Mouse (Mus musculus): ENCODE measurements around the gene Ovol1. TPM values are rescaled to one million over a fixed set of nuclear protein-coding genes. Genes with fewer than 3 reads are reported as not detected.

Ovol1 gene
- polyA plus RNA-seq (2015; fragmentation: Nextera tagmentation; extraction: Ambion mirVana): 0.04 and 0.31 TPM in 2 replicates

GRCm38 (mm10) chr19:5560457-5561041, at the start of gene Ovol1:
Gene Ovol1 (minus strand): TSS chr19:5560646.
- WGBS (ENCODE audit: insufficient replicate concordance): 1% methylated on average over 57 of the region's 57 CpGs
- peak within 1 kb of the TSS; percentile 37 for H3K4me3 ChIP-seq (ENCODE audit: low read depth, low read length)
- no peak within 1 kb of the TSS for H3K9ac ChIP-seq (ENCODE audit: low read depth, low read length)
- no peaks in the 10 kb centered on the region for H3K9me3 ChIP-seq (replicated peaks; ENCODE audit: control insufficient read depth, low read length)
- peak within 1 kb of the TSS; percentile 55 for H3K4me2 ChIP-seq (ENCODE audit: low read depth, low read length)
- H3K4me1 ChIP-seq (ENCODE audit: control insufficient read depth, low read depth, low read length): peaks cover 10% of the 10 kb centered on the region
- no peaks in the 10 kb centered on the region for H3K36me3 ChIP-seq (ENCODE audit: control insufficient read depth, insufficient read depth)
- H3K27ac ChIP-seq (ENCODE audit: low read length): no peak within 1 kb of the TSS
- ATAC-seq (ENCODE audit: low read depth): no peak
- peaks cover 84% of the 10 kb centered on the region for H3K27me3 ChIP-seq (ENCODE audit: control insufficient read depth, insufficient read depth, low read depth, low read length)

GRCm38 (mm10) chr19:5609547-5610404, 49.3 kb upstream of the Ovol1 start, which contains the start of gene Kat5:
Gene Kat5 (minus strand): TSS chr19:5610237.
- peak within 1 kb of the TSS; percentile 81 for H3K27ac ChIP-seq (ENCODE audit: low read length)
- peak within 1 kb of the TSS; percentile 77 for H3K9ac ChIP-seq (ENCODE audit: low read depth, low read length)
- H3K36me3 ChIP-seq (ENCODE audit: control insufficient read depth, insufficient read depth): peaks cover 17% of the 10 kb centered on the region
- no peaks in the 10 kb centered on the region for H3K9me3 ChIP-seq (replicated peaks; ENCODE audit: control insufficient read depth, low read length)
- ATAC-seq (ENCODE audit: low read depth): peak; percentile 88
- no peaks in the 10 kb centered on the region for H3K27me3 ChIP-seq (ENCODE audit: control insufficient read depth, insufficient read depth, low read depth, low read length)
- WGBS (ENCODE audit: insufficient replicate concordance): under 1% methylated on average over 55 of the region's 55 CpGs
- peaks cover 34% of the 10 kb centered on the region for H3K4me1 ChIP-seq (ENCODE audit: control insufficient read depth, low read depth, low read length)
- H3K4me3 ChIP-seq (ENCODE audit: low read depth, low read length): peak within 1 kb of the TSS; percentile 67
- H3K4me2 ChIP-seq (ENCODE audit: low read depth, low read length): peak within 1 kb of the TSS; percentile 83

- Histone ChIP-seq H3K27me3 (ENCODE audit: control insufficient read depth, insufficient read depth, low read depth, low read length) (no peaks in the 10 kb centered on the region), H3K36me3 (ENCODE audit: control insufficient read depth, insufficient read depth) (peaks cover 23% of the 10 kb centered on the region), H3K9ac (ENCODE audit: low read depth, low read length) (peak overlapping the region; percentile 77), H3K4me2 (ENCODE audit: low read depth, low read length) (peak overlapping the region; percentile 83), H3K9me3 (replicated peaks; ENCODE audit: control insufficient read depth, low read length) (no peaks in the 10 kb centered on the region), H3K27ac (ENCODE audit: low read length) (peak overlapping the region; percentile 18), H3K4me1 (ENCODE audit: control insufficient read depth, low read depth, low read length) (peaks cover 34% of the 10 kb centered on the region), H3K4me3 (ENCODE audit: low read depth, low read length) (peak overlapping the region; percentile 67)
- no peak for ATAC-seq (ENCODE audit: low read depth)
- WGBS (ENCODE audit: insufficient replicate concordance): 57% methylated on average over 10 of the region's 10 CpGs
Observed at GRCm38 (mm10) chr19:5609171-5609546, 48.7 kb upstream of the Ovol1 start.

- Histone ChIP-seq H3K4me3 (ENCODE audit: low read depth, low read length) (peak overlapping the region; percentile 67; the same call in 1 of the 2 replicates), H3K4me1 (ENCODE audit: control insufficient read depth, low read depth, low read length) (peaks cover 36% of the 10 kb centered on the region), H3K36me3 (ENCODE audit: control insufficient read depth, insufficient read depth) (peaks cover 27% of the 10 kb centered on the region), H3K27ac (ENCODE audit: low read length) (no peak overlapping the region; the same call in 1 of the 2 replicates), H3K9ac (ENCODE audit: low read depth, low read length) (no peak overlapping the region), H3K9me3 (replicated peaks; ENCODE audit: control insufficient read depth, low read length) (no peaks in the 10 kb centered on the region), H3K27me3 (ENCODE audit: control insufficient read depth, insufficient read depth, low read depth, low read length) (no peaks in the 10 kb centered on the region), H3K4me2 (ENCODE audit: low read depth, low read length) (peak overlapping the region; percentile 83)
- WGBS (ENCODE audit: insufficient replicate concordance): 89% methylated on average over 13 of the region's 13 CpGs
- ATAC-seq (ENCODE audit: low read depth): no peak
Observed at GRCm38 (mm10) chr19:5608707-5609106, 48.3 kb upstream of the Ovol1 start.

- ATAC-seq (ENCODE audit: low read depth): no peak
- H3K27ac ChIP-seq (ENCODE audit: low read length): no peak overlapping the region
- no peak overlapping the region for H3K9ac ChIP-seq (ENCODE audit: low read depth, low read length)
- 88% methylated on average over 26 of the region's 26 CpGs for WGBS (ENCODE audit: insufficient replicate concordance)
- peaks cover 35% of the 10 kb centered on the region for H3K4me1 ChIP-seq (ENCODE audit: control insufficient read depth, low read depth, low read length)
- H3K36me3 ChIP-seq (ENCODE audit: control insufficient read depth, insufficient read depth): peaks cover 27% of the 10 kb centered on the region
- H3K4me2 ChIP-seq (ENCODE audit: low read depth, low read length): no peak overlapping the region
- no peak overlapping the region for H3K4me3 ChIP-seq (ENCODE audit: low read depth, low read length)
- no peaks in the 10 kb centered on the region for H3K9me3 ChIP-seq (replicated peaks; ENCODE audit: control insufficient read depth, low read length)
- H3K27me3 ChIP-seq (ENCODE audit: control insufficient read depth, insufficient read depth, low read depth, low read length): no peaks in the 10 kb centered on the region
Observed at GRCm38 (mm10) chr19:5607705-5608410, 47.4 kb upstream of the Ovol1 start.

- no peak overlapping the region for H3K9ac ChIP-seq (ENCODE audit: low read depth, low read length)
- H3K4me3 ChIP-seq (ENCODE audit: low read depth, low read length): no peak overlapping the region
- 84% methylated on average over 8 of the region's 8 CpGs for WGBS (ENCODE audit: insufficient replicate concordance)
- H3K27ac ChIP-seq (ENCODE audit: low read length): no peak overlapping the region
- H3K4me1 ChIP-seq (ENCODE audit: control insufficient read depth, low read depth, low read length): peaks cover 32% of the 10 kb centered on the region
- H3K36me3 ChIP-seq (ENCODE audit: control insufficient read depth, insufficient read depth): peaks cover 27% of the 10 kb centered on the region
- H3K4me2 ChIP-seq (ENCODE audit: low read depth, low read length): no peak overlapping the region
- H3K27me3 ChIP-seq (ENCODE audit: control insufficient read depth, insufficient read depth, low read depth, low read length): no peaks in the 10 kb centered on the region
- no peak for ATAC-seq (ENCODE audit: low read depth)
- no peaks in the 10 kb centered on the region for H3K9me3 ChIP-seq (replicated peaks; ENCODE audit: control insufficient read depth, low read length)
Observed at GRCm38 (mm10) chr19:5606196-5606595, 45.8 kb upstream of the Ovol1 start.

- Histone ChIP-seq H3K9ac (ENCODE audit: low read depth, low read length) (no peak overlapping the region), H3K4me1 (ENCODE audit: control insufficient read depth, low read depth, low read length) (peaks cover 24% of the 10 kb centered on the region), H3K9me3 (replicated peaks; ENCODE audit: control insufficient read depth, low read length) (no peaks in the 10 kb centered on the region), H3K36me3 (ENCODE audit: control insufficient read depth, insufficient read depth) (peaks cover 27% of the 10 kb centered on the region), H3K27me3 (ENCODE audit: control insufficient read depth, insufficient read depth, low read depth, low read length) (no peaks in the 10 kb centered on the region), H3K4me3 (ENCODE audit: low read depth, low read length) (no peak overlapping the region), H3K27ac (ENCODE audit: low read length) (no peak overlapping the region), H3K4me2 (ENCODE audit: low read depth, low read length) (no peak overlapping the region)
- WGBS (ENCODE audit: insufficient replicate concordance): 80% methylated on average over 7 of the region's 7 CpGs
- no peak for ATAC-seq (ENCODE audit: low read depth)
Observed at GRCm38 (mm10) chr19:5605126-5605525, 44.7 kb upstream of the Ovol1 start.

GRCm38 (mm10) chr19:5603664-5604063, 43.2 kb upstream of the Ovol1 start:
- no peak overlapping the region for H3K4me2 ChIP-seq (ENCODE audit: low read depth, low read length)
- no peak overlapping the region for H3K4me3 ChIP-seq (ENCODE audit: low read depth, low read length)
- peaks cover 27% of the 10 kb centered on the region for H3K36me3 ChIP-seq (ENCODE audit: control insufficient read depth, insufficient read depth)
- H3K27me3 ChIP-seq (ENCODE audit: control insufficient read depth, insufficient read depth, low read depth, low read length): no peaks in the 10 kb centered on the region
- no peak overlapping the region for H3K27ac ChIP-seq (ENCODE audit: low read length)
- ATAC-seq (ENCODE audit: low read depth): no peak
- H3K4me1 ChIP-seq (ENCODE audit: control insufficient read depth, low read depth, low read length): peaks cover 15% of the 10 kb centered on the region
- H3K9ac ChIP-seq (ENCODE audit: low read depth, low read length): no peak overlapping the region
- 84% methylated on average over 7 of the region's 7 CpGs for WGBS (ENCODE audit: insufficient replicate concordance)
- H3K9me3 ChIP-seq (replicated peaks; ENCODE audit: control insufficient read depth, low read length): no peaks in the 10 kb centered on the region
